Mouse (Mus musculus) stomach, embryonic 16.5 days (tissue): ENCODE measurements around the gene Pom121. TPM values are rescaled to one million over a fixed set of nuclear protein-coding genes. Genes with fewer than 3 reads are reported as not detected.
A peak's percentile ranks its signal among the peaks of the same experiment; 100 is the strongest.
"Not testable (repeated sequence)": the region's sequence is repeated elsewhere in the genome, so short reads cannot be mapped to it uniquely, and the experiment has no call there.

Source experiments
- ATAC-seq: fragments of 200-750 bp; cut with Nextera tagmentation; 2 replicates; pipeline ENCODE4 v1.8.0; 2017; ENCODE audit warnings: moderate number of reproducible peaks, moderate TSS enrichment; ENCODE audit not compliant: insufficient read depth, low FRiP score
- H3K27ac ChIP-seq: fragments of 300-500 bp; sonication (generic); 2 replicates; pipeline ENCODE4 v1.5.1; 2014; ENCODE audit warnings: low read length
- H3K27me3 ChIP-seq: fragments of 300-500 bp; sonication (generic); 2 replicates; pipeline ENCODE4 v1.6.1; 2014; ENCODE audit warnings: low read length, control low read depth, mixed read lengths; ENCODE audit not compliant: control insufficient read depth, insufficient read depth
- H3K36me3 ChIP-seq: fragments of 300-500 bp; sonication (generic); 2 replicates; pipeline ENCODE4 v1.6.1; 2014; ENCODE audit warnings: low read length; ENCODE audit not compliant: control insufficient read depth, insufficient read depth
- H3K4me1 ChIP-seq: fragments of 300-500 bp; sonication (generic); 2 replicates; pipeline ENCODE4 v1.6.1; 2014; ENCODE audit warnings: low read length, control low read depth, mixed read lengths; ENCODE audit not compliant: control insufficient read depth, insufficient read depth
- H3K4me2 ChIP-seq: fragments of 300-500 bp; sonication (generic); 2 replicates; pipeline ENCODE4 v1.6.1; 2014; ENCODE audit warnings: low read depth, low read length, mixed read lengths
- H3K4me3 ChIP-seq: fragments of 300-500 bp; sonication (generic); replicated peaks from 2 replicates; pipeline ENCODE4 v1.5.1; 2014; ENCODE audit warnings: mild to moderate bottlenecking, low read length
- H3K9ac ChIP-seq: fragments of 300-500 bp; sonication (generic); 2 replicates; pipeline ENCODE4 v1.6.1; 2014; ENCODE audit warnings: low read length
- H3K9me3 ChIP-seq: fragments of 300-500 bp; sonication (generic); replicated peaks from 2 replicates; pipeline ENCODE4 v1.6.1; 2016; ENCODE audit warnings: low read length, control low read depth; ENCODE audit not compliant: control insufficient read depth
- WGBS: fragments of 180-500 bp; shearing (Covaris S2); extraction: QIAGEN DNeasy Blood & Tissue Kit; methylation state at CpG from one replicate; pipeline ENCODE4 v1.1.7; 2014; 5-methylcytosine and 5-hydroxymethylcytosine counted together
- polyA plus RNA-seq: library from polyadenylated mRNA; unstranded; fragments of >200 nt; fragmentation: Nextera tagmentation; extraction: Ambion mirVana; gene quantifications from 2 replicates; pipeline ENCODE4 v1.2.1, GENCODE M21; 2015

Gene Pom121
- polyA plus RNA-seq, 1 experiment from 2014 or later = 8.7 TPM

DNA sequence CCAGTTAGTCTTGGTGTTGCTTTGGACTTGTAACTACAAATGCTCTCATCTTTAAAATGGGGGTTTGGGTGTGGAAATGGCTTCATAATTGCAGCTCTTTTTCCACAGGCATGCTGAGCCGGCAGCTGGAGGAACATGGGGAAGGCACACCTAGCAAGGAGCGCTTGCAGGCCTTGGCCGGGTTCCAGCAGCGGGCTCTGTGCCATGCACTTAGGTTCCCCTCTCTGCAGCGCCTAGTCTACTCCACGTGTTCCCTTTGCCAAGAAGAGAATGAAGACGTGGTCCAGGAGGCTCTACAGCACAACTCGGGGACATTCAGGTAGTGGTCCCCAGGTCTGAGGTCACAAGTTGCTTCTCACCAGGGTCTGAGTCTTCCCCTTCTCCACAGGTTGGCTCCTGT, 19.2 kb downstream of the Pom121 start:
- Histone ChIP-seq H3K4me1 (peaks cover 8% of the 10 kb centered on the region; the same call in 1 of the 2 replicates), H3K27ac (no peak overlapping the region), H3K4me3 (no peak overlapping the region), H3K36me3 (peaks cover 19% of the 10 kb centered on the region), H3K9ac (no peak overlapping the region), H3K9me3 (no peaks in the 10 kb centered on the region), H3K27me3 (no peaks in the 10 kb centered on the region), H3K4me2 (no peak overlapping the region)
- ATAC-seq = peak; percentile 48; the same call in 1 of the 2 replicates
- 61% methylated on average over 8 of the region's 8 CpGs for WGBS

GRCm38 (mm10) chr5:135373601-135374000, 20.7 kb downstream of the Pom121 start:
- H3K27ac ChIP-seq = no peak overlapping the region
- WGBS = 95% methylated on average over 5 of the region's 5 CpGs

GRCm38 (mm10) chr5:135371195-135371594, 23.2 kb downstream of the Pom121 start:
- Histone ChIP-seq H3K27me3 (no peaks in the 10 kb centered on the region), H3K36me3 (peaks cover 19% of the 10 kb centered on the region), H3K4me1 (peaks cover 8% of the 10 kb centered on the region; the same call in 1 of the 2 replicates), H3K4me3 (no peak overlapping the region), H3K27ac (no peak overlapping the region), H3K9ac (no peak overlapping the region), H3K4me2 (no peak overlapping the region), H3K9me3 (no peaks in the 10 kb centered on the region)
- no peak for ATAC-seq
- 96% methylated on average over 13 of the region's 13 CpGs for WGBS

More at GRCm38 (mm10) chr5:135373601-135374000, 20.7 kb downstream of the Pom121 start:
- no peaks in the 10 kb centered on the region for H3K27me3 ChIP-seq
- no peak for ATAC-seq
- H3K4me2 ChIP-seq = no peak overlapping the region
- H3K9me3 ChIP-seq = no peaks in the 10 kb centered on the region
- H3K36me3 ChIP-seq = peaks cover 19% of the 10 kb centered on the region
- no peak overlapping the region for H3K9ac ChIP-seq
- peaks cover 8% of the 10 kb centered on the region; the same call in 1 of the 2 replicates for H3K4me1 ChIP-seq
- H3K4me3 ChIP-seq = no peak overlapping the region

- WGBS = under 1% methylated on average over 64 of the region's 64 CpGs
- Histone ChIP-seq H3K27me3 (no peaks in the 10 kb centered on the region), H3K4me2 (peak within 1 kb of the TSS; percentile 81), H3K36me3 (peaks cover 11% of the 10 kb centered on the region), H3K9ac (peak within 1 kb of the TSS; percentile 93), H3K27ac (peak within 1 kb of the TSS; percentile 74), H3K9me3 (no peaks in the 10 kb centered on the region), H3K4me1 (peaks cover 7% of the 10 kb centered on the region; the same call in 1 of the 2 replicates), H3K4me3 (peak within 1 kb of the TSS; percentile 100)
- ATAC-seq = peak; percentile 80
Measured at GRCm38 (mm10) chr5:135369787-135370654, 24.3 kb downstream of the Pom121 start, which contains the start of gene Nsun5. Gene Nsun5 (plus strand): TSS chr5:135369953.

DNA sequence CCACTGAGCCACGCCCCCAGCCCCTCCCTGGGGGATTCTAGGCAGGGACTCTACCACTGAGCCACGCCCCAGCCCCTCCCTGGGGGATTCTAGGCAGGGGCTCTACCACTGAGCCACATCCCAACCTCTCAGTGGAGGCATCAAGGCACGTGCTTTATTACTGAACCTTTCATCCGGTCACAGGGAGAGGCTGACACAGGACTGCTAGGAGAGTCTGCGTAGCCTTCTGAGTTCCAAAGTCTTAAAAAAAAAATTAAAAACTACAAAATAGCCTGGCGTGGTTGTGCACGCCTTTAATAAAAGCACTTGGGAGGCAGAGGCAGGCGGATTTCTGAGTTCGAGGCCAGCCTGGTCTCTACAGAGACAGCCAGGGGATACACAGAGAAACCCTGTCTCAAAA, 25.1 kb downstream of the Pom121 start:
- Histone ChIP-seq H3K9ac (peak overlapping the region; percentile 93), H3K4me3 (peak overlapping the region; percentile 100), H3K27ac (peak overlapping the region; percentile 74; the same call in 1 of the 2 replicates), H3K4me2 (peak overlapping the region; percentile 81), H3K36me3 (peaks cover 11% of the 10 kb centered on the region)
- 51% methylated on average over 9 of the region's 9 CpGs for WGBS
- not testable (repeated sequence) for H3K9me3 ChIP-seq, ATAC-seq, H3K27me3 ChIP-seq, H3K4me1 ChIP-seq

GRCm38 (mm10) chr5:135368312-135368711, 26.0 kb downstream of the Pom121 start:
- no peak for ATAC-seq
- no peak overlapping the region for H3K9ac ChIP-seq
- H3K27me3 ChIP-seq = no peaks in the 10 kb centered on the region
- no peak overlapping the region for H3K4me2 ChIP-seq
- H3K4me1 ChIP-seq = peaks cover 6% of the 10 kb centered on the region; the same call in 1 of the 2 replicates
- 82% methylated on average over 6 of the region's 6 CpGs for WGBS
- H3K4me3 ChIP-seq = no peak overlapping the region
- H3K9me3 ChIP-seq = no peaks in the 10 kb centered on the region
- peaks cover 6% of the 10 kb centered on the region for H3K36me3 ChIP-seq
- no peak overlapping the region for H3K27ac ChIP-seq

DNA sequence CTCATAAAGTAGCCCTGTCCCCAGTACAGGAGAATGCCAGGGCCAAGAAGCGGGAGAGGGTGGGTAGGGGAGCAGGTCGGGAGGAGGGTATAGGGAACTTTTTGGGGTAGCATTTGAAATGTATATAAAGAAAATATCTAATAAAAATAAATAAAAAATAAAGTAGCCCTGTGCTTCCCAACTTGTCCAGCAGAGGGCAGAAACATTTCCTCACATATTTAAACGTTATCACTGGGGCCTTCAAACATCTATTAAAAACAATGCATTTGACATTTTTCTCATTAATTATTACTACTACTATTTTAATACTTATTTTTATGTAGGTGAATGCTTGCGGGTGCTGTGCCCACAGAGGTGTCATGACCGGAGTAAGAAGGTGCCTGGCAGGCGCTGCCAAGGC, 26.5 kb downstream of the Pom121 start:
- Histone ChIP-seq H3K27ac (no peak overlapping the region), H3K9me3 (no peaks in the 10 kb centered on the region), H3K9ac (no peak overlapping the region), H3K4me1 (peaks cover 6% of the 10 kb centered on the region; the same call in 1 of the 2 replicates), H3K36me3 (peaks cover 3% of the 10 kb centered on the region; the same call in 1 of the 2 replicates), H3K4me3 (no peak overlapping the region), H3K4me2 (no peak overlapping the region), H3K27me3 (no peaks in the 10 kb centered on the region)
- 50% methylated on average over 6 of the region's 6 CpGs for WGBS
- no peak for ATAC-seq

GRCm38 (mm10) chr5:135363540-135363939, 30.8 kb downstream of the Pom121 start:
- ATAC-seq = peak; percentile 19; the same call in 1 of the 2 replicates
- no peak overlapping the region for H3K9ac ChIP-seq

GRCm38 (mm10) chr5:135362572-135362971, 31.8 kb downstream of the Pom121 start:
- no peak for ATAC-seq
- H3K4me3 ChIP-seq = no peak overlapping the region
- no peak overlapping the region for H3K9ac ChIP-seq
- WGBS = 78% methylated on average over 3 of the region's 3 CpGs
- H3K9me3 ChIP-seq = no peaks in the 10 kb centered on the region
- no peaks in the 10 kb centered on the region for H3K27me3 ChIP-seq
- no peaks in the 10 kb centered on the region for H3K36me3 ChIP-seq
- H3K4me1 ChIP-seq = no peaks in the 10 kb centered on the region
- H3K27ac ChIP-seq = no peak overlapping the region
- no peak overlapping the region for H3K4me2 ChIP-seq

More at GRCm38 (mm10) chr5:135363540-135363939, 30.8 kb downstream of the Pom121 start:
- H3K36me3 ChIP-seq = no peaks in the 10 kb centered on the region
- H3K9me3 ChIP-seq = no peaks in the 10 kb centered on the region
- no peak overlapping the region for H3K4me2 ChIP-seq
- H3K27ac ChIP-seq = no peak overlapping the region
- 23% methylated on average over 12 of the region's 12 CpGs for WGBS
- no peaks in the 10 kb centered on the region for H3K4me1 ChIP-seq
- H3K4me3 ChIP-seq = no peak overlapping the region
- H3K27me3 ChIP-seq = no peaks in the 10 kb centered on the region
